28 mouse cellular contexts compared by ENCODE assay signal in genomic region chrX:20608500-20608899, GRCm38 (mm10). TPM values are rescaled to one million over a fixed set of nuclear protein-coding genes. Genes with fewer than 3 reads are reported as not detected.
DNase-seq lines count a peak whose midpoint lies in the region; ATAC-seq and TF ChIP-seq lines count a peak whose summit lies in the region.
"Had no signal": no experiment of that assay in that cellular context is flagged by ENCODE, and none has a peak within 500 bp of the region (broad histone marks: within the 10 kb centered on the region; RNA-seq: fewer than 3 reads in every experiment).

No protein-coding gene starts in this region.

- intact Hi-C loops in heart, postnatal 14 days (cut with DNase I) = no loop called here

- DNase-seq in MEL (ENCODE audit: low read depth, low spot score) = peak; percentile 37
- DNase-seq in cerebellum, postnatal 36 days = no peak
- DNase-seq in adipocyte (ENCODE audit: low spot score) = no peak
- no peak for DNase-seq in heart, postnatal 14 days
- DNase-seq: adrenal gland, adult 2 months; adrenal gland, postnatal 10 days; adrenal gland, postnatal 25 days; B cell, adult 2 months; cerebellum, adult 11 months; cerebellum, adult 18-20 months; cerebellum, adult 8-10 months; cerebellum, adult 9-11 months; cerebellum, postnatal 14 days had no signal

- H3K36me3 ChIP-seq in MEL (ENCODE audit: control insufficient read depth in 1 of 2, insufficient read depth in 2 of 2, low read length in 2 of 2) = peaks cover 0 to 7% of the 10 kb centered on the region in 2 experiments; a peak in 2 of 4 replicates
- H3K36me3 ChIP-seq: embryonic facial prominence, embryonic 13.5 days; embryonic facial prominence, embryonic 15.5 days; forebrain, embryonic 10.5 days; forebrain, embryonic 12.5 days; G1E had no signal

- no peak overlapping the region for H3K4me3 ChIP-seq in MEL (ENCODE audit: control insufficient read depth in 1 of 2, insufficient read depth in 1 of 2, low read depth in 2 of 2, low read length in 2 of 2)
- H3K4me3 ChIP-seq: embryonic facial prominence, embryonic 13.5 days; embryonic facial prominence, embryonic 15.5 days; erythroblast, embryonic 14.5 days; forebrain, embryonic 10.5 days; forebrain, embryonic 12.5 days had no signal

- H3K27ac ChIP-seq in MEL (ENCODE audit: control insufficient read depth, low read depth, low read length) = no peak overlapping the region
- H3K27ac ChIP-seq: embryonic facial prominence, embryonic 13.5 days; embryonic facial prominence, embryonic 15.5 days; forebrain, embryonic 10.5 days; forebrain, embryonic 12.5 days had no signal

- TF ChIP-seq EP300 in MEL (IDR thresholded peaks at IDR 0.05; ENCODE audit: low read depth in 1 of 2, low read length in 2 of 2) = no peak

- no peak for TF ChIP-seq CTCF in MEL (IDR thresholded peaks at IDR 0.05 in 2 of 3, conservative IDR thresholded peaks at IDR 0.05 in 1 of 3; ENCODE audit: control insufficient read depth in 1 of 3, insufficient read depth in 1 of 3, low read depth in 2 of 3, low read length in 3 of 3, poor library complexity in 1 of 3, severe bottlenecking in 1 of 3)

- peak; percentile 86 for ATAC-seq in granulocyte monocyte progenitor cell, adult 5-6 weeks (replicated peaks; ENCODE audit: poor library complexity, severe bottlenecking)
- ATAC-seq in megakaryocyte progenitor cell, adult 5-6 weeks (replicated peaks; ENCODE audit: poor library complexity) = peak; percentile 58
- ATAC-seq: activated CD4-positive, CD25-positive, alpha-beta regulatory T cell, adult 4 months; CD4-positive, CD25-positive, alpha-beta regulatory T cell, adult 4 months; forebrain, embryonic 14.5 days; forebrain, embryonic 16.5 days; Patski had no signal

- no peaks in the 10 kb centered on the region for H3K9me3 ChIP-seq in MEL (replicated peaks; ENCODE audit: insufficient read depth, low read length)
- H3K9me3 ChIP-seq: embryonic facial prominence, embryonic 13.5 days; embryonic facial prominence, embryonic 15.5 days; forebrain, embryonic 10.5 days; forebrain, embryonic 12.5 days; G1E had no signal

- peaks cover 0 to 7% of the 10 kb centered on the region in 2 experiments; a peak in 1 of 4 replicates for H3K4me1 ChIP-seq in MEL (ENCODE audit: control insufficient read depth in 1 of 2, insufficient read depth in 2 of 2, low read length in 2 of 2)
- H3K4me1 ChIP-seq: embryonic facial prominence, embryonic 13.5 days; embryonic facial prominence, embryonic 15.5 days; forebrain, embryonic 10.5 days; forebrain, embryonic 12.5 days had no signal

- H3K27me3 ChIP-seq in MEL (ENCODE audit: control insufficient read depth in 1 of 2, insufficient read depth in 2 of 2, low read length in 2 of 2) = no peaks in the 10 kb centered on the region
- H3K27me3 ChIP-seq: CH12.LX; embryonic facial prominence, embryonic 13.5 days; embryonic facial prominence, embryonic 15.5 days; forebrain, embryonic 12.5 days had no signal

- no peak for TF ChIP-seq RAD21 in MEL (IDR thresholded peaks at IDR 0.05; ENCODE audit: low read depth, low read length)

- H3K79me2 ChIP-seq in MEL (ENCODE audit: control insufficient read depth, insufficient read depth, low read length, poor library complexity) = no peaks in the 10 kb centered on the region

- H3K9ac ChIP-seq in MEL (ENCODE audit: control insufficient read depth, low read depth, low read length, poor library complexity, severe bottlenecking) = no peak overlapping the region
- H3K9ac ChIP-seq: embryonic facial prominence, embryonic 13.5 days; embryonic facial prominence, embryonic 15.5 days; forebrain, embryonic 12.5 days had no signal

- TF ChIP-seq POLR2A in MEL (IDR thresholded peaks at IDR 0.05; ENCODE audit: control insufficient read depth in 1 of 2, insufficient read depth in 1 of 2, low read depth in 1 of 2, low read length in 2 of 2, poor library complexity in 1 of 2) = no peak

TF ChIP-seq in MEL, 35 proteins besides CTCF, POLR2A, EP300 and RAD21:
- TF ChIP-seq BHLHE40 (IDR thresholded peaks at IDR 0.05; ENCODE audit: borderline replicate concordance, low read depth, low read length) (no peak), NELFE (IDR thresholded peaks at IDR 0.05; ENCODE audit: low read depth, low read length) (no peak), CHD1 (IDR thresholded peaks at IDR 0.05; ENCODE audit: low read depth, low read length) (no peak), MYB (IDR thresholded peaks at IDR 0.05; ENCODE audit: low read depth, low read length) (no peak), ZMIZ1 (IDR thresholded peaks at IDR 0.05; ENCODE audit: low read depth, low read length) (no peak), RCOR1 (IDR thresholded peaks at IDR 0.05; ENCODE audit: low read depth, low read length) (no peak), SMC3 (IDR thresholded peaks at IDR 0.05; ENCODE audit: low read depth, low read length) (no peak)

RNA-seq across cellular contexts. Expression of gene Rbm10, which starts 8.8 kb away (rescaled TPM):
- total RNA-seq in MEL (2012; rRNA removed) = 154 and 158 TPM in 2 replicates
- polyA plus RNA-seq in MEL (2012; ENCODE audit: insufficient read depth in 1 of 2, insufficient read length in 2 of 2, low read depth in 1 of 2, low replicate concordance in 2 of 2, missing spikeins in 1 of 2) = 100 to 1,000 TPM in 1 of 2 experiments, not detected in 1; 183 TPM
- 50.1 and 52.1 TPM in 2 replicates for total RNA-seq in granulocyte monocyte progenitor cell, adult 5-6 weeks (2014; fragmentation: Nextera tagmentation)
- 70.2 and 83.0 TPM in 2 replicates for total RNA-seq in granulocyte monocyte progenitor cell, adult 5-6 weeks (2017)
- 28.4 and 32.0 TPM in 2 replicates for total RNA-seq in megakaryocyte progenitor cell, adult 5-6 weeks (2015)
- 66.3 and 82.3 TPM in 2 replicates for total RNA-seq in megakaryocyte progenitor cell, adult 5-6 weeks (2017)
- total RNA-seq in heart, postnatal 14 days (2021) = 10 to 100 TPM; 21.2 to 25.4 TPM

RNA-seq across cellular contexts. Expression of gene Ndufb11, which starts 8.9 kb away (rescaled TPM):
- total RNA-seq in MEL (2012; rRNA removed) = 252 and 262 TPM in 2 replicates
- 100 to 1,000 TPM in 1 of 2 experiments, not detected in 1; 357 TPM for polyA plus RNA-seq in MEL (2012; ENCODE audit: insufficient read depth in 1 of 2, insufficient read length in 2 of 2, low read depth in 1 of 2, low replicate concordance in 2 of 2, missing spikeins in 1 of 2)
- total RNA-seq in granulocyte monocyte progenitor cell, adult 5-6 weeks (2014; fragmentation: Nextera tagmentation) = 188 and 233 TPM in 2 replicates
- total RNA-seq in granulocyte monocyte progenitor cell, adult 5-6 weeks (2017) = 97.4 and 116 TPM in 2 replicates
- 161 and 171 TPM in 2 replicates for total RNA-seq in megakaryocyte progenitor cell, adult 5-6 weeks (2015)
- total RNA-seq in megakaryocyte progenitor cell, adult 5-6 weeks (2017) = 75.1 and 84.7 TPM in 2 replicates
- total RNA-seq in heart, postnatal 14 days (2021) = 100 to 1,000 TPM; 634 to 692 TPM

RNA-seq across cellular contexts. Expression of gene Uba1, which starts 49.6 kb away (rescaled TPM):
- 269 and 295 TPM in 2 replicates for total RNA-seq in MEL (2012; rRNA removed)
- 100 to 1,000 TPM; 530 to 704 TPM for polyA plus RNA-seq in MEL (2012; ENCODE audit: insufficient read depth in 1 of 2, insufficient read length in 2 of 2, low read depth in 1 of 2, low replicate concordance in 2 of 2, missing spikeins in 1 of 2)
- total RNA-seq in granulocyte monocyte progenitor cell, adult 5-6 weeks (2014; fragmentation: Nextera tagmentation) = 273 and 299 TPM in 2 replicates
- 188 and 223 TPM in 2 replicates for total RNA-seq in granulocyte monocyte progenitor cell, adult 5-6 weeks (2017)
- total RNA-seq in megakaryocyte progenitor cell, adult 5-6 weeks (2015) = 158 and 174 TPM in 2 replicates
- 151 and 156 TPM in 2 replicates for total RNA-seq in megakaryocyte progenitor cell, adult 5-6 weeks (2017)
- total RNA-seq in heart, postnatal 14 days (2021) = 100 to 1,000 TPM; 233 to 249 TPM

RNA-seq across cellular contexts. Expression of gene Rgn, which starts 58.9 kb away (rescaled TPM):
- not detected in 2 replicates for total RNA-seq in MEL (2012; rRNA removed)
- polyA plus RNA-seq in MEL (2012; ENCODE audit: insufficient read depth in 1 of 2, insufficient read length in 2 of 2, low read depth in 1 of 2, low replicate concordance in 2 of 2, missing spikeins in 1 of 2) = not detected
- total RNA-seq in granulocyte monocyte progenitor cell, adult 5-6 weeks (2014; fragmentation: Nextera tagmentation) = not detected in 2 replicates
- total RNA-seq in granulocyte monocyte progenitor cell, adult 5-6 weeks (2017) = not detected in 2 replicates
- total RNA-seq in megakaryocyte progenitor cell, adult 5-6 weeks (2015) = not detected in 2 replicates
- not detected in 2 replicates for total RNA-seq in megakaryocyte progenitor cell, adult 5-6 weeks (2017)
- total RNA-seq in heart, postnatal 14 days (2021) = under 1 TPM; 0.59 to 0.84 TPM
- total RNA-seq: CH12.LX, G1E had no signal
- polyA plus RNA-seq: activated CD4-positive, CD25-positive, alpha-beta regulatory T cell, adult 4 months; CD4-positive, CD25-positive, alpha-beta regulatory T cell, adult 4 months; embryonic facial prominence, embryonic 11.5 days; erythroblast, embryonic 14.5 days; G1E had no signal
